Mouse (Mus musculus) ovary, adult 18-20 months (tissue): ENCODE measurements at regions not wholly inside any gene's neighbourhood (a gene's known extent, or its start where the extent isn't known, plus 50 kb on each side); places are given as distances from the start of the nearest gene placed in this dataset.
"Not testable (repeated sequence)": the region's sequence is repeated elsewhere in the genome, so short reads cannot be mapped to it uniquely, and the experiment has no call there.

Experiments
- DNase-seq: peaks from one replicate; pipeline ENCODE4 v3.0.0; 2022; ENCODE audit warnings: low spot score, mixed read lengths

DNA sequence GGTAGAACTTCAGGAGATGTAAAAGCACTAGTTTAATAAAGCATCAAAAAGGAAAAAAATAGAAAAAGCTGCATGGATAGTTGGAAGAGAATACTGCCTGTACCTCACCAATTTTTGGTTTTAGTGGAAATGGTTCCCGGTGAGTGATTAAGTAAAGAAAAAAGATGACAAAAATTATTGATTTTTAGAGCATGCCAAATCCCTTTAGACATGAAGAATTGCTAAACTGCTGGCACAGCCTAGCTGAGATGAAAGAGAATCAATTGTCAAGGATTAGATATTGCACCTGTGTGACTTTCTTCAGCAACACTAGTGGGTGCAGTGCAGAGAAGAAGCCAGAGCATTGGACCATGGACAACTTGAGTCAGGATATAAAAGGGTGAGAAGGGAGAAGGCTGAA is 348.7 kb upstream of the Cpeb2 start:
- no peak for DNase-seq

DNA sequence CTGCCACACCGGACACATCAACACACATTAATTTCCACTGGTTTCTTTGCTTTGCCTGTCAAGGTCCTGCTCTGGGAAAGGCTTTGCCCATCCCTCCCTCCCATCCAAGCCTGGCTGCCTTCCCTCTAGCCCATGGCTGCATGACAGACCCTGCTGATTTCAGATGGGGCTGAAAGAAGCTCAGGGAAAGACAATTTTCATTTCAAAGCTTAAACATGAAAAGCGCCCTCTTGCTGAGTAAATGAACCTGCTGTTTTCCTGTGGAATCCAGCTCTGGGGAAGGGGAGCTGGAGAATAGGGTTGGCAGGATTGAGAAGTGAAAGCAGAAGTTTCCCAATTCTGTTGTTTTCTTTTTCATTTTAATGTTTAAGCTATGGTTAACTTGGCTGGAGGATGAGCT is 341.1 kb upstream of the Cpeb2 start:
- no peak for DNase-seq

DNA sequence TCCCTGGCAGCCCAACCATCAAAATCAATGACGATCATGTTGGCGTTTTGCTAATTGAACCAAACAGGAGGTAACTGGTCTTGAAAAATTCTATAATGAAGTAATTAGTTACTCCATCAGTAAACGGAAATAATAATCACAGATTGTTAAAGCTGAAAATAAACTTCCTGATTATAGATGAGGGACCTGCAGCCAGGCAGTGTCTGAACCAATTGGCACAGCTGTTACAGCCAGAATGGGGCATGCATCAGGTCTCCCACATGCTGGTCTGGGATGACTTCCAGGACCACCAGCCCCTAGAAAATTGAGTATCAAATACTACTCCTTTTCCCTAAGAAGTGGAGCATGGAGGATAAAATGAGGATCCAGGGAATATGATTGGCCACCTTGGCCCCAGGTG is 326.8 kb upstream of the Cpeb2 start:
- DNase-seq = no peak

DNA sequence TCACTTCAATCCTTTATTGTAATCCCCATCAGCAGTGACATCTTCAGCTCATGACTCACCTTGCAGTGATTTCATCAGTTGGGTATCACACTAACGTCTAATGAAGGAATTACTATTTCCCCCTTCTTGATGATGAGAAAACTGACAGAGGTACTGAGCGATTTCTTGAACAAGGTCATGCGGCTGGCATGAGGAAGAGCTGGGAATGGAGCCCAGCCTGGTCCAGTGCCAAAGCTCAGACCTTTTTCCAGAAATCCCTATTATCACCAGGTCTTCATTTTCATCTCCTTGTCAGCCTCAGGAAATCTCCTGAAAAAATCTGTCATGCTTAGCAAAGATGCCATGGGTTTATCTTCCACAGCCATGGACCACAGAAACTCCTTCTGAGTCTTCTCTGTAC is 313.6 kb upstream of the Cpeb2 start:
- peak; percentile 6 for DNase-seq

DNA sequence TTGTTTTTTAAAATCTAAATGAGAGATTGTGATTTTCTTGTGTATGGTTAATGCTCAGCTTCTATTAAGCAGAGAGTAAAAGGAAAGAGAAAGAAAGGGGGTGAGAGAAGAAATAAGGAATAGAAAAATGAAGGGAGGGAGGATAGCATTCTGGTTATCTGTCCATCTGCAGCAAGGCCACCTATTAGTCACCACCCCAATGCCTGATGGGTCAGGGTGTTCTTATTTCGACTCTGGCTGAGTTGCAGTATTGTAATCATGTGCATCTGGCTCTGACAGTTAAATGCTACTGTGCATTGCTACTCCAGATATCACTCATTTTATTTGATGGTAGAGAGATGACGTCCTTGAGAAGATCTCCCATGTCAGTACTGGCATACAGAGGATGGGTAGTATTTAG is 300.9 kb upstream of the Cpeb2 start:
- no peak for DNase-seq

DNA sequence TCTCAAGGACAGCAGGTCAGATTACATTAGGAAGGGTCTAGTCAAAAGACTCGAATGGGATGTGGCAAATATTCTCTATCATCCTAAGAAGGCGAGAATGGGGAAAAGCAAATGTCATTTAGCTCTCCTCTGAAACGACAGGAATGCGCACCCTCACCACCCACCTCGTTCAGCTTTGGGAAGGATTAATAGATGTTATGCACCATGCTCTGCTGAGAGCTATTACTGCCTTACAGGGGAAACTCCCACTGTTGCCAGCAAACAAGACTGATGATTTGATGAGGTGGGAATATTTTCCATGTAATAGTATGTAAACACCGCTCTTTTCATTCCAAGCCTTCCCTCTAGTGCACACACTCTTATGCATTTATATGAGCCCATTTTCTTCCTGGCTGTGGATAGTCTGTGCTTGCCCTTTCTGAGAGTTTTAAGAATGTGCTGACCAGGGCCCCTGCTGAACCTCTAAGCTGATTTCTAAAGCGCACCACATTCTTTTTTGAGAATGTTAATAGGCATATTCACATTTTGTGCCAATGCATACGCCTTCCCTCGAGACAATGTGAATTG is 273.6 kb upstream of the Cpeb2 start:
- DNase-seq = no peak

DNA sequence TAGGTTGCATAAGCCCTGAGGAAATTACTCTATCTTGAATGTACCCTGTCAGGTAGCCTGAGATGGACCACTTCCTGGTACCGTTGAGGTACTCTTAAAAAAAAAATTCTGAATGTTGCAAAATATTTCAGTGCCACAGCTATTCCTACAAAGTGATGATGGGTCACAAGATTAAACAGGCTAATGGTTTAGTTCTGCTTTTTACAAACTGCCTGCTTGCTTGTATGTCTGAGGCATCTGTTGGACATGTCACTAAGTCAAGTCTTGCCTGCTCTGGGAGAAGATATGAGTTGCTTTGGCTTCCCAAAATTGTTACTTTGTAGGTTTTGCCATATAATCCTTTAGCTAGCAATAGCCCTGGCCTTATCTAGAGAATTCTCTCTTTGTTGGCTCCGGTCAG is 266.0 kb upstream of the Cpeb2 start:
- DNase-seq = not testable (repeated sequence)

DNA sequence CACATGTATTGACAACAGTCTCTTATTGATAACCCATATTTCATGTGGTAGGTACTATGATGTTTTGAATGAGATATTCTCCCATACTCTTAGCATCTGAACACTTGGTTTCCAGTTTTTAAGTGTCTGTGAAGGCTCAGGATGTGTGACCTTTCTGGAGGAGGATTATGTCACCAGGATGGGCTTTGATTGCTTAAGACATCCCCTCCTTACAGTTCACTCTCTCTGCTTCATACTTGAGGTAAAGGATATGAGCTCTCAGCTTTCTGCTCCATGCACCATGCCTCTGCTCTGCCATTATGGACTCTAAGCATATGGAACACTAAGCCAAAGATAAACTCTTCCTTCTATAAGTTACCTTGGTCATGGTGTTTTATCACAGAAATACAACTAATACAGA is 263.8 kb upstream of the Cpeb2 start:
- no peak for DNase-seq

DNA sequence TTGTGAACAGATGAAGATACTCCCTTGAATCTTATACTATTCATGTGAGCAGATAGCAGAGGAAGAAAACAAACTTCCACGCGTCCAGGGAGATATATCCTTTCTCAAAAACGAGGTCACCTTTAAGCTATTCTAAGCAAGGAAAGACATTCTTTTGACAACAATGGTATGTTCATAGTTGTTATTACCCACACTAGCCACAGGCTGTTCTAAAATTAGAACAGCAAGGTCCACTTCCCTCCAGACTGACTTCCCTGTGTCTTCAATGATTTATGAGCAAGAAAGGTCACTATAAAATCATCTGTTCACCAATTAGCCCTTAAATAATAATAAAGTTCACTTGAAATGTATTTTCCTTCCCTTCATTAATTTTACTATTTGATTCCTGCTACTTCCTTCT is 263.3 kb upstream of the Cpeb2 start:
- DNase-seq = no peak

DNA sequence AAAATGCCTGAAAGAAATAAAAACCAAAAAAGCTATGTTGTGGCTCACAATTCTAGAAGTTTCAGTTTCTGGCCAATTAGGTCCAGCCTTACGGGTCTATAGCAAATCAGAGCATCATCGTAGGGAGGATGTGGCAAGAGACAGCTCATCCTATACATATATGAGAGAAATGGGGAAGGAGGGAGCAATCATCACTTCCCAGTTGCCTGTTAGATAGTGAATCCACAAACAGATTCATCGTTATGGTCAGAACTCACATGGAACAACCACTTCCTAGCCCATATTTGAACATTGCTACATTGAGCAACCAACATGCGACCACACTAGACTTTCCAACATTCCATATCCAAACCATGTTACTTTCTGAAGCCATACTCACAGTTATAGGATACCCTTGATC is 255.9 kb upstream of the Cpeb2 start:
- DNase-seq = no peak

DNA sequence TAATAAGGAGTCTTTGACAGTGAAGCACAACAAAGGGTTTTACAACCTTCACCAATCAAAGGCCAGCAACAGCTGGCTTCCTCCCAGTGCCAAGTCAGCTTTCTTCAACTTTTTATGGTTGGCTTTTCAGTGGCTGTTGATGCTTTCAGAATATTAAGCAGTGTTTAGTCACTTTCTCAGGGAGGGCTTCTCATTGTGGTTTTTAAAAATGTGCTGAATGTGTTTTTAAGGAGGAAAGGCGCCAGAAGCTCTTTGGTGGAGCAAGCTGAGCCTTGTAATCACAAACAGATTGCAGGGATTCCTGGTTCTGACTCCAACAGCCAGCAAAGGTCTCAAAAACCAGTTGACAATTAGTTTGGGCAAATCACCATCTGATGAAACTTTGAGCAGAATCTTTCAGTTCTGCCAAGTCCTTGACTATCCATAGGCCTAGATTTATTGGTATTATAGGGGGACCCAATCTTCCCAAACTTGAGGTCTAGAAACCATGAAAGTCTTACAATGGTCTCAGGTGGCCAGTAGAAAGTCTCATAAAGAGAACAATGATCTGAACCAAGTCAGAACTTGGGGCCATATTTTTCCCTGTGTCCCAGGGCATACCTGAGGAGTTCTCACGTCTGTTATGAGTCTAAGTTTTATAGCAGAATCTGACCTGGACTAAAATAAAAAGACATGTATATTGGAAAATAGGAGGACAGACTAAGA is 251.9 kb upstream of the Cpeb2 start:
- DNase-seq = no peak

DNA sequence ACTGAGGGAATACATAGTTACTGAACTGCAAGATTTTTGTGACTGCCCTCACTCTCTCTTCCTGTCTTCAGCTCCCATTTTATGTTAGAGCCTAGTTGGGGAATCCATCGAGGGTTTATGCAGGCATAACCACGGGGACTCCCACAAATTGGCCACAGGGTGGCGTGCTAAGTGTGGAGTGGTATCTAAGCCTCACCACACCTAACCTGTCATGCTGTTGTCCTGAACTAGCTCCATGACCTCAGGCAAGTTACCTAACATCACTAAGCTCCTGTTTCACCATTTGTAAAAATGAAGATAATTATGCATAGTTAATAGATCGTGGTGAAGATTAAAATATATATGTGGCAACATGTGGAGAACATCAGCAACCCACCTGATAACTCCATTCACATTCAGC is 246.8 kb upstream of the Cpeb2 start:
- no peak for DNase-seq

DNA sequence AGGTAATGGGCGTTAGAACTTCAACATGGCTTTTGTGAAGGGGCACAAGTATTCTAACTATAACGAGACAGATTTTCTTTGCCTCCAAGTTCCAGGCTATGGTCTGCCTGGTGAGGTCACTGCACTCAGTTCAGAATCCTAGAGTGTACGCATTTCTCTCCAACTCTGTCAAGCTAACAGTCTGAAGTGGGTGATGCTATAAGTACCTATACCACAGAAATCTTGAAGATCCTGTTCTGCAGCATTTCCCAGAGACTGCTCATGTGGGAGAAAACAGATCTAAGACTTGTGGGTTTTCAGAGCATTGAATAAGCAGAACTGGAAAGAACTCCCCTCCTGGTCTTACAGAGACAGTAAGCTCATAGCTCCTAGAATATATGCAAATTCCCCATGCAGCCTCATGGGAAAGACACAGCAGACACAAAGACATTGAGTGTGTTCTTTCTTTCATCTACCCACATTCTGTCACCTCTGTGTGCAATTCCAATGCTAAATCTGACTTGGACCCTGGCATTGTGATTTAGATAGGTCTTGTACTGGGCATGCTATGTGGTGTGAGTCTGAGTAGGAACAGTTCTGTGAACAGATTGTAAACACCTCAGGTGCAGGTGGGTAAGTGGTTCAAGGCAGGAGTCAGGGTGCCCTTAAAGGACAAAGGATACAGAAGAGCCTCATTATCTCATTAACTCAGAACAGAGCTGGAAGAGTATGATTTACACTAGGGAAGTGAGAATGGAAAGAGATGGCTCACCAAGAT is 245.1 kb upstream of the Cpeb2 start:
- DNase-seq = no peak

DNA sequence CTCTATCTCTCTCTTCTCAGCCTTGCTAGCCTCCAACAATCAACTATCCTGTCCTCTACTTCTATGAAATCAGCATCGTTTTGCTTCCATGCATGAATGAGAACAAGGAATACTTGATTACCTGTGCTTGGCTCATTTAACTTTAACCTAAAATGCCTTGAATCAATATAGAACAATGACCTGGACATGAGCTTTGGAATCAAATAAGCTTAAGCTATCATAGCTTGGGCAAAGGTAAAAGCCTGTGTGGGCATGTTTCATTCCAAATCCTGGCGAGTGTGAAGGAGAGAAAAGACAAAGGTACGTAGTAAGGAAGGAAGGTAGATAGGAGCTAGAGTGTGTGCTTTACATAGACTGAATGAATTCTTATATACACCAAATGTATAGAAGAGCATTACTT is 243.7 kb upstream of the Cpeb2 start:
- no peak for DNase-seq

DNA sequence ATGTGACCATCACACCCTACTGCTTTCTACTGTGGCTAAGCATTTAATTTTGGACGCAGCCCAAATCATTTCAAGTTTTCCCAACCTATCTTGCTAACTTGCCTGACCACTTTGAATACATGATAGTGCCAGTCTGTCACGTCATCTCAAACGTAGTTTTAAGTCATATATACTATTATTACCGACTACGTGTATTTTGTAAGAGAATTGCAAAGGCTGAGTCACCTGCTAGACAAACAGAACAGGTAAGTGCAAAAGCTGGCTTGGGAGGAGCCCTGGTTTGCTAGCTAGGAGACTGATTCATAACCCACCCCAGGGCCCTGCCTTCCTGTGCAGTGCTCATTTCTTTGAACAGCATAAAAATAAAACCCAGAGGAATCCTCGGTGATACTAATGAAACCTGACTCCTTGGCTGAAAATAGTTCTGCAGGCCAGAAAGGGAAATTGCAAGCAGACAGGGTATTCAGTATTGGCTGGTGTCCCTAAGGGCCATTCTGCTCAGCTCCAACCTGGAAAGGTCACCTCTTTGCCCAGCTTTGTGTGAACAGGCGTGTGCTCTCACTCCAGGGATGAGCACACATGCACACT is 208.9 kb upstream of the Cpeb2 start:
- DNase-seq = no peak

DNA sequence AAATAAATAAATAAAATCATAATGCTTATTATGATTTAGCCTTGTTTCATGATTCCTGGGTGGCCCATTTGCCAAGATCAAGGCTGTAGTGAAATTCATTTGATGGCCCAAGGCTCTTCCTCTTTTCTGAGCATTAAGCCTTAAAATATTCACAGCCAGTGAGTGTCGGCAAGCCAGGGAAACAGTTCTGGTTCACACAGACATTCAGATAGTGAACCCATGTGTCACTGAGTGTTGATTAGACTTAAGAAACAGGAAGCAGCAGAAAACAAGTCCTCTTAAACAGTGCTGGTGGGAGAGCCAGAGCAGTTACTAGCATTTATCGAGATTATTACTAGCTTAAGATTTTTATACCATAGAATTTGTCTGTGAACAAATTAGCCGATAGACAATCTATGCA is 201.7 kb upstream of the Cpeb2 start:
- no peak for DNase-seq

DNA sequence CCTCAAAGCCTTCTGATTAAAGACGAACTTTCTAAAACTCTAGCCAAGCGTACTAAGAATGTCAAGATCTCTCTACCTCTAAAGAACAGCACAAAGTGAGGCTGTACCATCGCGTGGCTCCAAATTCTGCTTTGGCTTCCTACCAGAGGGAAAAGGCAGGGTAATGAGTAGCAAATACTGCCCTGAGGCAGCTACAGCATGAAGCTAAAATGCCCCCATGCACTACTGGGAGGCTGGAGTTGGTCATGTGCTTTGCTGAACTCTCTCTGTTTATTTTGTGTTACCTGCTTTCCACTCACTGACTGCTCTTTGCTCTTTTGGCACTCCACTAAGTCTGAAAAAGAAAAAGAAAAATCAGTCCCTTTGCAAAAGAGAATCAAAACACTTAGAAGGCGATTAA is 201.1 kb upstream of the Cpeb2 start:
- DNase-seq = no peak

DNA sequence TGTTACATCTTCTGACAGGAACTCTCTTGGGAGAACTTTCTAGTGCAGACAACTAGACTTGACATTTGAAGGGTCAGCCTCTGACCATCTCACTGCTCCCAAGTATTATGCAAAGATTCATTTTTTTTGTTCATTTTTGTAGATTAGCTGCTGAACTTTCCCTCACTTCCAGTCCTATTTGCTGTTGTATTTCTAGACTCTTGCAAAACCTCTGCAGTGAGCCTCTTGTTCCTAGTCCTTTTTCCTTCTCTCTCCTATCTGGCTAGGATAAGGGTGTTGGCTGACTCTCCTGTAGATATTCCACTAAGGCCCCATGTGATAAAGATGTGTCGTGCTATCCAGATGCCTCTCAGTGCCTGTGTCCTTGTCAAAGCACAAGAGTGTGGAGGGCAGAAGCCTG is 198.5 kb upstream of the Cpeb2 start:
- DNase-seq = no peak

DNA sequence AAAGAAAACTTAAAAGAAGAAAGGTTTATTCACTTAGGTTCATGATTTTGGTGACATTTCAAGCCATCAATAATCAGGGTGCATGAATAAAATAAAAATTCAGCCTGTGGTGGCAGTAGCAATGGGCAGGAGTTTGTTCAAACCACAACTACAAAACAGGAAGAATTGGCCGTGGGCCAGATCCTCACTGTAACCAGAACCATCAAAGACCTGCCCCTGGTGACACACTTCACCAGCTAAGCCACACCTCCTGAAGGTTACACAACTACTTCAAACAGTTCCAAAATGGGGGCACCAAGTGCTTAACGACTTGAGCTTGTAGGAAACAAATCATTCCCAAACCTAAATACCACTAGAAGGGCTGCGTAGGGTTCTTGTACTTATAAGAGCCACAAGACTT is 195.4 kb upstream of the Cpeb2 start:
- DNase-seq = no peak

DNA sequence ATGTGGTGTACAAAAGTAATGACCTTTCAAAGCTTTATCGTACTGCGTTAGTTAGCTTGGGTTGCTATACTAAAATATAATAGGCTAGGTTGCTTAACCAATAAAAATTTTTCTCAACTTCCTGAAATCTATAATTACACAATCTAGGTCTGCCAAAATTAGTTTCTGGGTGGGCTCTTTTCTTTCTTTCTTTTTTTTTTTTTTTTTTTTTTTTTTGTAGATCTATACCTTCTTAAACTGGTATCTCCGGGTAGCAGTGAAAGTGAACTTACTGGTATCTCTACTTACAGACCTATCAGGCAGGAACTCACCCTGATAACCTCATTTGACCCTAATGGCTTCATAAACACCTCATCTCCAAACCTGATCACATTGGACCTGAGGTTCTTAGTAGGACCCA is 193.4 kb upstream of the Cpeb2 start:
- no peak for DNase-seq

DNA sequence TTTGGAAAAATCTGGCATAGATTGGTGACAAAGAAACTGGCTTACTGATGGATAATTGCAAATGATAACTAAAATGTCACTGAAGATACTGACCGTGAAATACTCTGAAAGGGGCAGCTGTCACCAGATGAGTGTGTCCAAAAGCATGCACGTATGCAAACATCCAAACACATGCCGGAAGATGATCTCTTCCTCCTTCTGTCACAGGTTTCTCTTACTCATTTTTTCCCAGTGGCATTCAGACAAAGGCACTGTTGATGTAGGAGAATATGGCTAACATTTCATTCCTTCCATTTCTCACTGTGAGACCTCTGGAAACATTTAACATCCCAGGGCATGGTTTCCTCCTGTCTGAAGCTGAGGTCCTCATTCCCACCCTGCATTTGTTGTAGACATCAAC is 190.4 kb upstream of the Cpeb2 start:
- DNase-seq = no peak

DNA sequence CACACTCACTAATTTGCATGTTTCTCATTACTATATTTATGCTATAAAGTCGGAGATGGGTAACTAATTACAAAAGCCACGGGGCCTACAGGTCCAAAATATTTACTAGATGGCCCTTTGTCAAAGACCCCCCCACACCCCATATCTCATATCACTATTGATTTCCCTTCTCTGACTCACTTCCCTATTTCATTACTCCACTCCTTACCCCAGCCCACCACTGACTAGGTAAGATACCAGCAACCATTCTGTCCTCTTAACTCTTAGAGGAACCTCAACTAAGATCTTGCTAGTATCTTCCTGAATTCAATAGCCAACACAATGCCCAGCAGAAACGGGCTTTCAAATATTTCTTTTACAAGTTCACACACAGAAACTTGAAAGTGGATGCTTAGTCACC is 187.1 kb upstream of the Cpeb2 start:
- no peak for DNase-seq

DNA sequence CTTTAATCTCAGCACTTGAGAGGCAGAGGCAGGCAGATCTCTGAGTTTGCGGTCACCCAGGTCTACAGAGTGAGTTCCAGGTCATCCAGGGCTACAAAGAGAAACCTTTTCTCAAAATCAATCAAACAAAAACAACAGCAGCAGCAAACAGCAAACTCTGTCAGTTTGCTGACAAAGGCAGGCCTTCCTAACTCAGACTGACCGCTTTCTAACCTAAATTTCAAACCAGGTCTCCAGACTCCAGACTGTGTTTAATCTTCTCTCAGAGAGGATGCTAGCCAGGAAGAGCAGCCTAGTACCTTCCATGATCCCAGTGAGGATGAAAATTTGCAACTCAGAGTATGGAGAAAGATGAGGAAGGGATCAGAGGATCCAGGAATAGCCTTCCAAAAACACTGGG is 185.7 kb upstream of the Cpeb2 start:
- DNase-seq = no peak
